Mouse (Mus musculus): ENCODE measurements around the gene Ptpro.
"Not testable (repeated sequence)": the region's sequence is repeated elsewhere in the genome, so short reads cannot be mapped to it uniquely, and the experiment has no call there.

Ptpro gene

GRCm38 (mm10) chr6:137455537-137456041, 203.5 kb downstream of the Ptpro start:
- peak in 1 of 2 experiments; percentile 21 for DNase-seq (ENCODE audit: low spot score in 2 of 2)

- DNase-seq (ENCODE audit: low spot score in 2 of 2) = no peak
Measured at GRCm38 (mm10) chr6:137456064-137456463, 203.9 kb downstream of the Ptpro start.

- no peak for DNase-seq (ENCODE audit: low spot score in 2 of 2)
Measured at GRCm38 (mm10) chr6:137457210-137457609, 205.1 kb downstream of the Ptpro start.

GRCm38 (mm10) chr6:137458136-137458535, 206.0 kb downstream of the Ptpro start:
- DNase-seq (ENCODE audit: low spot score in 2 of 2) = no peak

GRCm38 (mm10) chr6:137463771-137464170, 211.7 kb downstream of the Ptpro start:
- DNase-seq (ENCODE audit: low spot score in 2 of 2) = no peak

GRCm38 (mm10) chr6:137465253-137465652, 213.1 kb downstream of the Ptpro start:
- no peak for DNase-seq (ENCODE audit: low spot score in 2 of 2)

- DNase-seq (ENCODE audit: low spot score in 2 of 2) = no peak
Measured at GRCm38 (mm10) chr6:137466256-137466655, 214.1 kb downstream of the Ptpro start.

- no peak for DNase-seq (ENCODE audit: low spot score in 2 of 2)
Measured at GRCm38 (mm10) chr6:137467696-137468095, 215.6 kb downstream of the Ptpro start.

- no peak for DNase-seq (ENCODE audit: low spot score in 2 of 2)
Measured at GRCm38 (mm10) chr6:137469541-137469940, 217.4 kb downstream of the Ptpro start.

GRCm38 (mm10) chr6:137470901-137471598, 218.9 kb downstream of the Ptpro start:
- no peak for DNase-seq (ENCODE audit: low spot score in 2 of 2)

- no peak for DNase-seq (ENCODE audit: low spot score in 2 of 2)
Measured at GRCm38 (mm10) chr6:137472129-137472528, 220.0 kb downstream of the Ptpro start.

- DNase-seq (ENCODE audit: low spot score in 2 of 2) = no peak
Measured at GRCm38 (mm10) chr6:137473433-137473832, 221.3 kb downstream of the Ptpro start.

GRCm38 (mm10) chr6:137475695-137476094, 223.6 kb downstream of the Ptpro start:
- DNase-seq (ENCODE audit: low spot score in 2 of 2) = not testable (repeated sequence)

GRCm38 (mm10) chr6:137482891-137483290, 230.8 kb downstream of the Ptpro start:
- DNase-seq (ENCODE audit: low spot score in 2 of 2) = no peak

- no peak for DNase-seq (ENCODE audit: low spot score in 2 of 2)
Measured at GRCm38 (mm10) chr6:137487443-137487842, 235.3 kb downstream of the Ptpro start.

- DNase-seq (ENCODE audit: low spot score in 2 of 2) = no peak
Measured at GRCm38 (mm10) chr6:137490115-137490514, 238.0 kb downstream of the Ptpro start.

GRCm38 (mm10) chr6:137491659-137492058, 239.5 kb downstream of the Ptpro start:
- no peak for DNase-seq (ENCODE audit: low spot score in 2 of 2)

GRCm38 (mm10) chr6:137492582-137492981, 240.5 kb downstream of the Ptpro start:
- DNase-seq (ENCODE audit: low spot score in 2 of 2) = no peak

- no peak for DNase-seq (ENCODE audit: low spot score in 2 of 2)
Measured at GRCm38 (mm10) chr6:137493211-137494135, 241.4 kb downstream of the Ptpro start.

GRCm38 (mm10) chr6:137494136-137494475, 242.0 kb downstream of the Ptpro start:
- no peak for DNase-seq (ENCODE audit: low spot score in 2 of 2)

- no peak for DNase-seq (ENCODE audit: low spot score in 2 of 2)
Measured at GRCm38 (mm10) chr6:137494801-137495200, 242.7 kb downstream of the Ptpro start.

GRCm38 (mm10) chr6:137495233-137495632, 243.1 kb downstream of the Ptpro start:
- DNase-seq (ENCODE audit: low spot score in 2 of 2) = no peak

- no peak for DNase-seq (ENCODE audit: low spot score in 2 of 2)
Measured at GRCm38 (mm10) chr6:137496562-137496961, 244.4 kb downstream of the Ptpro start.

Data from thymus, postnatal 10 days (tissue).